Mouse (Mus musculus) myocyte (in vitro differentiated cells): ENCODE data around the gene Mcpt2.

Experiments
- MAX ChIP-seq: IDR thresholded peaks from one replicate; pipeline ENCODE4 v1.6.1; 2011; ENCODE audit warnings: low read depth, mild to moderate bottlenecking, control low read depth
- POLR2A ChIP-seq: IDR thresholded peaks from one replicate; pipeline ENCODE4 v1.6.1; 2011; ENCODE audit warnings: low read depth, mild to moderate bottlenecking, control low read depth, moderate library complexity; ENCODE audit not compliant: insufficient read length
- POLR2AphosphoS2 ChIP-seq: IDR thresholded peaks from one replicate; pipeline ENCODE4 v1.6.1; 2011; ENCODE audit warnings: low read depth, control low read depth; ENCODE audit not compliant: insufficient read length

DNA sequence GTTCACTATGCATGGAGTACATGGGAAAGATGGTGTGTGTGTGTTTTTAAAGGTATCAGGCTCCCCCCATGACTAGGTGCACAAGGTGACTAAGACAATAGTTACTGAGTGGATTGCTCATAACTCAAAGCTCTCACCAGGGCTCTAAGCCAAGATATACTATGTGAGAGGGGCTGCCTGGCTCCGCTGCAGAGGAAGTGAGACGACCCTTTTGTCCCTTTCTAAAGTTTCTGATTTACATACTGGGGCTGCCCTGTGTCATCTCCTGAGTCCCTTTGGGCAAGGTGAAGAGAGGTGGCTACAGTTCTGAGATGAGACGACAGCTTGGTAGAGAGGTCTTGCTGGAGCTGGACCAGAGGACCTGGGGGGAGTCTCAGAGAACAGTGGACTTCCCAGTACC lies 28.7 kb upstream of the Mcpt2 start:
- TF ChIP-seq MAX = no peak
- no peak for TF ChIP-seq POLR2A
- no peak for TF ChIP-seq POLR2AphosphoS2
